Mouse (Mus musculus) small intestine, adult 2 months (tissue): ENCODE measurements around the gene Erich4.

Experiments used
- CTCF ChIP-seq: fragments of 200-500 bp; IDR thresholded peaks from 2 replicates; pipeline ENCODE4 v1.5.1; 2012; ENCODE audit warnings: low read depth, mild to moderate bottlenecking, control low read depth, inconsistent platforms, low read length, moderate library complexity, mixed read lengths; ENCODE audit not compliant: insufficient replicate concordance, insufficient read length; ENCODE audit errors: extremely low read depth
- POLR2A ChIP-seq: fragments of 200-500 bp; IDR thresholded peaks from 2 replicates; pipeline ENCODE4 v1.6.1; 2012; ENCODE audit warnings: low read depth, mild to moderate bottlenecking, control low read depth, inconsistent platforms, low read length, moderate library complexity

DNA sequence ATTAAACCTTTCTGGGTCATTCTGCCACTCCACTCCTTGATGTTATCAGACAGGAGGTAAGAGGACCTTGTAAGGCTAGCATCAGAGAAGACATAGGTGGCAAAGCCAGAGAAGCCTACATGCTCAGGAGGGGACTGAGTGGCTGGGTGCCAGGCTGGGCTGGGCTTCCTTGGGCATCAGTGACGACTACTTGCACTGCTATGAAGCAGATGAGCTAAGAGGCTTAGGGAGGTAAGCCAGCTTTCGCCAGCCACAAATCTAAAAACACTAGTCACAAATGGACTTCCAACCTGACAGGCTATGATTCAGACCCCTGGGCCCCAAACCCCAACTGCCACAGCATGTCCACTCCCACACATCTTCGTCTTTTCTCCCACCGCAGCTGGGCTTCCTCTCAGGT lies 28.9 kb upstream of the Erich4 start:
- TF ChIP-seq CTCF (no peak), POLR2A (no peak)
